Mouse (Mus musculus): ENCODE data around the gene Klhl25.

- TF ChIP-seq CTCF (IDR thresholded peaks at IDR 0.05; ENCODE audit: borderline replicate concordance, extremely low read depth, insufficient read depth, insufficient read length) (no peak), POLR2A (IDR thresholded peaks at IDR 0.05; ENCODE audit: borderline replicate concordance, extremely low read depth, insufficient read depth, insufficient read length, poor library complexity, severe bottlenecking) (no peak)
These were observed 33.3 kb downstream of the Klhl25 start for GRCm38 (mm10) chr7:75881376-75881775.
